Mouse (Mus musculus) lung, postnatal 0 days (tissue): ENCODE measurements around the gene Olfr1126.

ENCODE experiments used
- CTCF ChIP-seq: IDR thresholded peaks from 2 replicates; pipeline ENCODE4 v1.5.1; 2016; ENCODE audit warnings: antibody characterized with exemption, mild to moderate bottlenecking
- EP300 ChIP-seq: IDR thresholded peaks from 2 replicates; pipeline ENCODE4 v1.6.1; 2016; ENCODE audit warnings: antibody characterized with exemption, mild to moderate bottlenecking, control low read depth

DNA sequence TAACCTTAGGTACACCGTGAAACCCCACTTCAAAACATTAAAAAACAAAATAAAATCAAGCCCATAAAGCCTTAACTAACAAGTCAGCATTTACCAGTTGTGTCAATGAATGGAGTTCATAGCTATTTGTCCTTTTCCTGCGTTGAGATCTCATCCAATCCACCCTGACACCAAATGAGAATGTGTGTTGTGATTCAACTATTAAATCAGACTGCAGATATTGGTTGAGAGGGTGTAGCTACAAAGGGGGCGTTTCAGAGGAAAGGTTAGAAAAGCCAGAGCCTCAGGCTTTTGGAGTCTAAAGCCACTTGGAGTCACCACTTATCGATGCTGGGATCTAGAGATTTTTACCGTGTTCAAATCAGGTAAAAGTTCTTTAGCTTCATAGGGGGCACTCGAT, 52.5 kb downstream of the Olfr1126 start, which contains the start of gene Pramel6:
- TF ChIP-seq CTCF (no peak), EP300 (no peak)
